Mouse (Mus musculus): ENCODE results near the gene Mxi1.

The Mxi1 gene

GRCm38 (mm10) chr19:53325578-53326295, 15.4 kb downstream of the Mxi1 start:
- DNase-seq = peak; percentile 66 to 72

- DNase-seq = peak in 1 of 2 experiments; percentile 43
Measured at GRCm38 (mm10) chr19:53328116-53328515, 17.8 kb downstream of the Mxi1 start.

DNA sequence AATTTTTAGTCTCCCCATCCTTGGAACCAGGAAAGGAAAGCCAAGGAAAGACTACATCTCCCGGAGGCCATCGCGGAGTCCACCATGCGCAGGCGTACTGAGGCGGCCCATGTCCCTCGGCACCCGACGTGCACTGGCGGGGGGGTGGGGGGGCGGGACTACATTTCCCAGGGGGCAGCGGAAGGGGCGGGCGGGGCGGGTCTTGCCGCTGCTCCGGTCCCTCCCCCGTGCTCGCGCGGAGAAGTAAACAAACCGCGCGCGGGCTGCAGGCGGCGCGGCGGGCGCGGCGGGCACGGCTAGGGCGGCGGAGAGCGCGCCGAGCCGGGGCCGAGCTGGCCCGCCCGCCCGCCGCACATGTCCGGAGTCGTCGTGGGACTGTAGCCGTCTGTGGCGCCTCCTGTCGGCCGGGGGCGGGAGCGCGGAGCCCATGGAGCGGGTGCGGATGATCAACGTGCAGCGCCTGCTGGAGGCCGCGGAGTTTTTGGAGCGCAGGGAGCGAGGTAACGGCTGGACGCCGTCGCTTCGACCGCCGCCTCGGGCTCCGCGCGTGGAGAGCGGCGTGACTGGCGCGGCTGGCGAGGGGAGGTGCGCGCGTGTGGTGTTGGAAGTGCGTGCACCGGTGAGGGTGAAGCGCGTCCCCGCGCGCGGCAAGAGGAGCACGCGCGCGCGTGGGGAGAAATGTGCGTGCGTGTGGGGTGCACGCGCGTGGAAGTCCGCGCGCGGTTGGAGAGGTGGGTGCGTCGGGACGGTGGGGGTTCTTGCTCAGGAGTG, 19.1 kb downstream of the Mxi1 start:
- peak; percentile 95 to 96 for DNase-seq

DNA sequence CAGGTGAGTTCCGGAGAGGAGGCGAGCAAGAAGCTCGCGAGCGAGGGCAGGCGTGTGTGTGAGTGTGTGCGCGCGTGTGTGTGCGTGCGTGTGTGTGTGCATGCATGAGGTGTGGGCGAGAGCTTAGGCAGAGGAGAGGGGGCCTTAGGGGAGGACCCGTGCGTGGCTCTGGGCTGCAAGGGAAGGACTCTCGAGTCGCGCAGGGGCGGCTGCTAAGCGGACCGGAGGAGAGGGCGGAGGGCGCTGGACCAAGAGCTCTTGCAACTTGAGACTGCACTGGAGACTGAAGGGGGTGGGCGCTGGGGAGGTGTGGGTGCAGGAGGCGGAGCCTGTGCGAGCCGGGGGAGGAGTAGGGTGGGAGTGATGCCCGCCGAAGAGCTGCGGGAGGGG, 19.7 kb downstream of the Mxi1 start:
- DNase-seq = peak; percentile 75 to 83

DNA sequence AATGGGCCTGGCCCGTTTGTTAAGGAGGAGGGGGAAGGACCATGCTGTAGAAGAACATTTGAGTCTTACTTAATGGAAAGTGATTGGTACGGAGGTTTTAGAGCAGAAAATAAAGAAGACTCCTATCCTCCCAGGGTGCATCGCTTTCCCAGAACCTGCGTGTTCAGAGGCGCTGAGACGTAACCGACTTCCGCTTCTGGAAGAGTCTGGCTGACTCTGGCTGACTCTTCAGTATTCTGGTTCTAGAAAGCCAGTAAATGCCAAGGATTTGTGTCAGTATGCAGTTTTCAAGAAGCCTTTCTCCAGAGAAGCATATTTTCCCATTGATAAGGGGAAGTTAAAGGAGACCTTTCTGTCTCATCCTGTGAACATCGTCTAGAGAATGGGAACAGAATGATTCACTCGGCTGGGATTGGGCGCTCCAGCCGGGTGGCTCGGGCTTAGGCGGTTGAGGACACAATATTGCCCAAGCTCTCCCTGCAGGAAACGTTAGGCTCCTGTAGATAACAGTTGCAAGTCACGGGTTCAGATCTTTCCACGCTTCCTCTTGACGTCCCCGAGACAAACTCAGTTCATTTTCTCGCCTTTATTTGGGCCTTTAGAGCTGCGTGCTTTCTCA, 21.7 kb downstream of the Mxi1 start:
- DNase-seq = no peak

GRCm38 (mm10) chr19:53333730-53334129, 23.4 kb downstream of the Mxi1 start:
- DNase-seq = no peak

- no peak for DNase-seq
Measured at GRCm38 (mm10) chr19:53335241-53335640, 24.9 kb downstream of the Mxi1 start.

GRCm38 (mm10) chr19:53340423-53340822, 30.1 kb downstream of the Mxi1 start:
- DNase-seq = peak; percentile 58 to 64

- no peak for DNase-seq
Measured at GRCm38 (mm10) chr19:53343174-53343881, 33.0 kb downstream of the Mxi1 start.

- no peak for DNase-seq
Measured at GRCm38 (mm10) chr19:53344062-53344461, 33.7 kb downstream of the Mxi1 start.

DNA sequence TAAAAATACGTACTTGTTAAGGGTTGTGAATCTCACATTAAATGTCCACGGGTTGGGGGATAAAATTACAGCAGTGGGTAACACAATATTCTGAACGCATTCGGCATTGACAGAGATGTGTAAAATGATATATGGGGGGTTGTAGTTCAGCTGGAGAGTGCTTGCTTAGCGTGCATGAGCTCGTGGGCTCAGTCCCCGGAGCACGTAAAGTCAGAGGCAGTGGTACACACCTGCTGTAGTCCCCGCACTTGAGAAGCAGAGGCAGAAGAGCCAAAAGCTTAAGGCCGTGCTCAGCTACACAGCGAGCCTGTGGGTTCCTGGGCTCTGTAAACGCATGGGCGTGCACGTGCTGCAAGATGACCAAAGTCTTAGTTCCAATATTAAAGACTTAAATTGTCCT, 35.4 kb downstream of the Mxi1 start:
- DNase-seq = no peak

- no peak for DNase-seq
Measured at GRCm38 (mm10) chr19:53353864-53354263, 43.5 kb downstream of the Mxi1 start.

DNA sequence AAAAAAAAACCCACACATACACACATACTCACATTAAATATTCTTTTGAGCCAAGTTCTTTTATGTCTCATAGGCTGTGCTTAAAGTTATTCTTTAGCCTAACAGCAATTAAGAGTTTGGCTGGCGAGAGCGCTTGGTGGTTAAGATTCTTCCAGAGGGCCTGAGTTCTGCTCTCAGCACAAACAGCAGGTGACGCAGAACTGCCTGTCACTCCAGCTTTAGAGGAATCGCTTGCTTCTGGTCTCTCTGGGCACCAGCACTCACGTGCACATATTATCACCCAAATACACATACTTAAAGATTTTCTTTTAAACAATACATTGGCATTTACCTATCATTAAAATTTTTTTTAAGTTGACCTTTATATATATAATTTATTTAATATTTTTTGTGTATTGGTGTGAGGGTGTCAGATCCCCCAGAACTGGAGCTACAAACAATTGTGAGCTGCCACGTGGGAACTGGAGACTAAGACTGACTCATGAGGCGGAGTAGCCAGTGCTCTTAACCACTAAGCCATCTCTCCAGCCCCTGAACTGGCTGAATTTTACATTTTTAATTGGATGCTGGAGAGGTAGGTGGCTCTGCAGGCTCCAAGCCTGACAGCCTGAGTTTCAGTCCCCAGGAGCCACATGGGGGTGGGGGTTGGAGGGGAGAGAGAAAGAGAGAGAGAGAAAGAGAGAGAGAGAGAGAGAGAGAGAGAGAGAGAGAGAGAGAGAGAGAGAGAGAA, 44.1 kb downstream of the Mxi1 start:
- DNase-seq = peak; percentile 50 to 67

- DNase-seq = peak; percentile 75 to 85
Measured at GRCm38 (mm10) chr19:53355065-53355464, 44.7 kb downstream of the Mxi1 start.

- peak; percentile 98 for DNase-seq
Measured at GRCm38 (mm10) chr19:53359160-53360033, 49.1 kb downstream of the Mxi1 start.

GRCm38 (mm10) chr19:53360265-53360958, 50.1 kb downstream of the Mxi1 start:
- peak; percentile 74 to 78 for DNase-seq

GRCm38 (mm10) chr19:53362967-53363366, 52.6 kb downstream of the Mxi1 start:
- peak; percentile 78 to 85 for DNase-seq

DNA sequence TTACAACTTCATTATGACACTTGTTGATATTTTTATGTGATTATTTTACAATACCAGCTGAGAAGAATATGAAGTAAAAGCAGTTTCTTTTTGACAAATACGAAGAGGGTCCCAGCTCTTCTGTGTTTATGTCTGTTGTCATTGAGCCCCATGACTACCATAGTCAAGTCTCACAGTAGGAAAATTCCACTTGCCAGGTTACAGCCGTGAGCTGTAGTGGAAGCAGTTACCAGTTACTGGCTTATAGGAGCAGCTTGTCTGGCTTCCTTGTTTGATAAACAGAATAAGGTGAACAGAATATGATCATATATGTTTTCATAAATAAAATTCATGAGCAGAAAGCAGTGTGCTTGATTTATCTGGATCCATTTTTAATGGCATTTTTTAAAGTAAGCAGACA, 54.2 kb downstream of the Mxi1 start:
- no peak for DNase-seq

GRCm38 (mm10) chr19:53364963-53365362, 54.6 kb downstream of the Mxi1 start:
- DNase-seq = peak; percentile 65 to 71

DNA sequence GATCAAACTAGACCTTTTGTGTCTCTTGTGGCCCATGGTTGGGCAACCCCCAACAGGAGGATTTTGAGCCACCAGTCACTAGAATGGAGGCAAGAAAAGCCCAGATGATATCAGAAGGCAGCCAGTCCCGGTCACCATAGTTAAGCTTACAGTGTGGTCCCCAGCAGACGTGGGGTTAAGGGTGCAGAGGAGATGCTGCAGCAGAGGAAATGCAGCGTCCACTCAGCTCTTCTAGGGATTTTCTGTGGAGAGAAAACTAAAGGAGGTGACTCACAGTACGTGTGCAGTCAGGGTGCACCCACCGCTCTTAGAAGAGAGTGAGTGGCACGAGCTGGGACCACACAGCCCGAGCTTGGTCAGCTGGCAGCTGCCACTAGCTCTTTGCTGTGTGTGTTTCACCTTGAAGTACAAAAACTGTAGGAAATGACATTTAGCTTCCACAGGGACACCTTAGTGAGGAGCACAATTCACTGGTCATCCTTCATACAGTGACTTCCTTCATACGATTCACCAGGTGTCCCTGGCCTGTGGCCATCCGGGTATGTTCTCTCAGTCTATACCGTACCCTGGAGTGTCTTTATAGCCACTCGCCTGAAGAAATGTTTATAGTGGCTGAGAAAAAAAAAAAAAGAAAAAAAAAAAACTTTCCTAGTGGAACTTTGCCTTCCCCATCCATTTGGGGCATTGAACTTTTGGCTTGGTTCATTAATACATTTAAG, 55.9 kb downstream of the Mxi1 start:
- no peak for DNase-seq
